Mouse (Mus musculus): ENCODE measurements around the gene Nlrp6. TPM values are rescaled to one million over a fixed set of nuclear protein-coding genes. Genes with fewer than 3 reads are reported as not detected.

The Nlrp6 gene
- polyA plus RNA-seq (2014; fragmentation: Nextera tagmentation; extraction: Ambion mirVana) = 0.27 and 0.64 TPM in 2 replicates

- Histone ChIP-seq H3K4me1 (ENCODE audit: control insufficient read depth, insufficient read depth, low read length) (peaks cover 8% of the 10 kb centered on the region; the same call in 1 of the 2 replicates), H3K9me3 (ENCODE audit: control insufficient read depth, low read length) (no peaks in the 10 kb centered on the region), H3K4me3 (ENCODE audit: low read depth, low read length) (no peak within 1 kb of the TSS), H3K4me2 (ENCODE audit: low read depth, low read length) (no peak within 1 kb of the TSS), H3K27ac (ENCODE audit: low read depth, low read length) (no peak within 1 kb of the TSS), H3K36me3 (ENCODE audit: control insufficient read depth, insufficient read depth, low read length) (no peaks in the 10 kb centered on the region), H3K9ac (replicated peaks; ENCODE audit: low read depth, low read length) (no peak within 1 kb of the TSS), H3K27me3 (ENCODE audit: control insufficient read depth, insufficient read depth, low read length) (peaks cover 40% of the 10 kb centered on the region)
- WGBS = 84% methylated on average over 8 of the region's 8 CpGs
- ATAC-seq (ENCODE audit: low read depth) = no peak
These were observed at the start of gene Nlrp6 for GRCm38 (mm10) chr7:140920418-140921029. Nlrp6 (plus strand) TSS chr7:140920902.

- Histone ChIP-seq H3K27me3 (ENCODE audit: control insufficient read depth, insufficient read depth, low read length) (no peaks in the 10 kb centered on the region), H3K36me3 (ENCODE audit: control insufficient read depth, insufficient read depth, low read length) (peaks cover 20% of the 10 kb centered on the region), H3K27ac (ENCODE audit: low read depth, low read length) (no peak overlapping the region), H3K4me3 (ENCODE audit: low read depth, low read length) (no peak overlapping the region), H3K4me2 (ENCODE audit: low read depth, low read length) (no peak overlapping the region), H3K9me3 (ENCODE audit: control insufficient read depth, low read length) (no peaks in the 10 kb centered on the region), H3K4me1 (ENCODE audit: control insufficient read depth, insufficient read depth, low read length) (no peaks in the 10 kb centered on the region), H3K9ac (replicated peaks; ENCODE audit: low read depth, low read length) (no peak overlapping the region)
- WGBS = 83% methylated on average over 4 of the region's 4 CpGs
- ATAC-seq (ENCODE audit: low read depth) = no peak
These were observed 46.5 kb upstream of the Nlrp6 start for GRCm38 (mm10) chr7:140874224-140874623.

- H3K9ac ChIP-seq (replicated peaks; ENCODE audit: low read depth, low read length) = no peak overlapping the region
- H3K36me3 ChIP-seq (ENCODE audit: control insufficient read depth, insufficient read depth, low read length) = peaks cover 20% of the 10 kb centered on the region
- 92% methylated on average over 6 of the region's 6 CpGs for WGBS
- H3K4me1 ChIP-seq (ENCODE audit: control insufficient read depth, insufficient read depth, low read length) = no peaks in the 10 kb centered on the region; the same call in 1 of the 2 replicates
- ATAC-seq (ENCODE audit: low read depth) = no peak
- H3K27ac ChIP-seq (ENCODE audit: low read depth, low read length) = no peak overlapping the region
- H3K4me3 ChIP-seq (ENCODE audit: low read depth, low read length) = no peak overlapping the region
- no peaks in the 10 kb centered on the region for H3K27me3 ChIP-seq (ENCODE audit: control insufficient read depth, insufficient read depth, low read length)
- no peaks in the 10 kb centered on the region for H3K9me3 ChIP-seq (ENCODE audit: control insufficient read depth, low read length)
- no peak overlapping the region for H3K4me2 ChIP-seq (ENCODE audit: low read depth, low read length)
These were observed 43.3 kb upstream of the Nlrp6 start for GRCm38 (mm10) chr7:140877364-140877763.

GRCm38 (mm10) chr7:140879355-140879754, 41.3 kb upstream of the Nlrp6 start:
- Histone ChIP-seq H3K27me3 (ENCODE audit: control insufficient read depth, insufficient read depth, low read length) (no peaks in the 10 kb centered on the region), H3K9me3 (ENCODE audit: control insufficient read depth, low read length) (no peaks in the 10 kb centered on the region), H3K4me2 (ENCODE audit: low read depth, low read length) (no peak overlapping the region), H3K36me3 (ENCODE audit: control insufficient read depth, insufficient read depth, low read length) (peaks cover 20% of the 10 kb centered on the region), H3K4me3 (ENCODE audit: low read depth, low read length) (no peak overlapping the region), H3K4me1 (ENCODE audit: control insufficient read depth, insufficient read depth, low read length) (peaks cover 4% of the 10 kb centered on the region; the same call in 1 of the 2 replicates), H3K27ac (ENCODE audit: low read depth, low read length) (no peak overlapping the region), H3K9ac (replicated peaks; ENCODE audit: low read depth, low read length) (no peak overlapping the region)
- WGBS = 89% methylated on average over 7 of the region's 7 CpGs
- ATAC-seq (ENCODE audit: low read depth) = no peak

GRCm38 (mm10) chr7:140880419-140880818, 40.3 kb upstream of the Nlrp6 start:
- Histone ChIP-seq H3K9ac (replicated peaks; ENCODE audit: low read depth, low read length) (no peak overlapping the region), H3K27ac (ENCODE audit: low read depth, low read length) (no peak overlapping the region), H3K9me3 (ENCODE audit: control insufficient read depth, low read length) (no peaks in the 10 kb centered on the region), H3K4me1 (ENCODE audit: control insufficient read depth, insufficient read depth, low read length) (peaks cover 4% of the 10 kb centered on the region; the same call in 1 of the 2 replicates), H3K36me3 (ENCODE audit: control insufficient read depth, insufficient read depth, low read length) (peaks cover 17% of the 10 kb centered on the region; the same call in 1 of the 2 replicates), H3K27me3 (ENCODE audit: control insufficient read depth, insufficient read depth, low read length) (no peaks in the 10 kb centered on the region), H3K4me2 (ENCODE audit: low read depth, low read length) (no peak overlapping the region), H3K4me3 (ENCODE audit: low read depth, low read length) (no peak overlapping the region)
- 89% methylated on average over 3 of the region's 3 CpGs for WGBS
- ATAC-seq (ENCODE audit: low read depth) = no peak

GRCm38 (mm10) chr7:140880865-140881515, 39.7 kb upstream of the Nlrp6 start:
- no peaks in the 10 kb centered on the region for H3K9me3 ChIP-seq (ENCODE audit: control insufficient read depth, low read length)
- WGBS = 27% methylated on average over 8 of the region's 8 CpGs
- peaks cover 4% of the 10 kb centered on the region; the same call in 1 of the 2 replicates for H3K4me1 ChIP-seq (ENCODE audit: control insufficient read depth, insufficient read depth, low read length)
- no peak for ATAC-seq (ENCODE audit: low read depth)
- H3K27me3 ChIP-seq (ENCODE audit: control insufficient read depth, insufficient read depth, low read length) = no peaks in the 10 kb centered on the region
- H3K27ac ChIP-seq (ENCODE audit: low read depth, low read length) = no peak overlapping the region
- H3K4me2 ChIP-seq (ENCODE audit: low read depth, low read length) = peak overlapping the region; percentile 70
- peaks cover 18% of the 10 kb centered on the region for H3K36me3 ChIP-seq (ENCODE audit: control insufficient read depth, insufficient read depth, low read length)
- H3K4me3 ChIP-seq (ENCODE audit: low read depth, low read length) = peak overlapping the region; percentile 92
- H3K9ac ChIP-seq (replicated peaks; ENCODE audit: low read depth, low read length) = peak overlapping the region; percentile 88

GRCm38 (mm10) chr7:140881696-140882468, 38.8 kb upstream of the Nlrp6 start, which contains the start of the genes Psmd13 and Sirt3:
Psmd13 (plus strand) TSS chr7:140881968.
Sirt3 (minus strand) TSS chr7:140882309.
- H3K9ac ChIP-seq (replicated peaks; ENCODE audit: low read depth, low read length) = peak within 1 kb of the TSS; percentile 88

GRCm38 (mm10) chr7:140882469-140882803, 38.3 kb upstream of the Nlrp6 start:
- Histone ChIP-seq H3K4me3 (ENCODE audit: low read depth, low read length) (peak overlapping the region; percentile 92), H3K9ac (replicated peaks; ENCODE audit: low read depth, low read length) (peak overlapping the region; percentile 88), H3K36me3 (ENCODE audit: control insufficient read depth, insufficient read depth, low read length) (peaks cover 15% of the 10 kb centered on the region), H3K4me2 (ENCODE audit: low read depth, low read length) (peak overlapping the region; percentile 70), H3K27me3 (ENCODE audit: control insufficient read depth, insufficient read depth, low read length) (no peaks in the 10 kb centered on the region), H3K9me3 (ENCODE audit: control insufficient read depth, low read length) (no peaks in the 10 kb centered on the region), H3K4me1 (ENCODE audit: control insufficient read depth, insufficient read depth, low read length) (peaks cover 4% of the 10 kb centered on the region; the same call in 1 of the 2 replicates), H3K27ac (ENCODE audit: low read depth, low read length) (peak overlapping the region; percentile 82)
- WGBS = under 1% methylated on average over 12 of the region's 12 CpGs
- ATAC-seq (ENCODE audit: low read depth) = peak; percentile 47; the same call in 1 of the 2 replicates

More at GRCm38 (mm10) chr7:140881696-140882468, 38.8 kb upstream of the Nlrp6 start, which contains the start of the genes Psmd13 and Sirt3:
- peaks cover 19% of the 10 kb centered on the region for H3K36me3 ChIP-seq (ENCODE audit: control insufficient read depth, insufficient read depth, low read length)
- H3K4me3 ChIP-seq (ENCODE audit: low read depth, low read length) = peak within 1 kb of the TSS; percentile 92
- H3K4me2 ChIP-seq (ENCODE audit: low read depth, low read length) = peak within 1 kb of the TSS; percentile 70
- peaks cover 4% of the 10 kb centered on the region; the same call in 1 of the 2 replicates for H3K4me1 ChIP-seq (ENCODE audit: control insufficient read depth, insufficient read depth, low read length)
- no peaks in the 10 kb centered on the region for H3K27me3 ChIP-seq (ENCODE audit: control insufficient read depth, insufficient read depth, low read length)
- peak; percentile 98 for ATAC-seq (ENCODE audit: low read depth)
- H3K27ac ChIP-seq (ENCODE audit: low read depth, low read length) = peak within 1 kb of the TSS; percentile 82
- no peaks in the 10 kb centered on the region for H3K9me3 ChIP-seq (ENCODE audit: control insufficient read depth, low read length)
- under 1% methylated on average over 51 of the region's 59 CpGs for WGBS

Data from neural tube, embryonic 14.5 days (tissue).